Mouse (Mus musculus) testis, postnatal 10 days (tissue): ENCODE data around the gene Dennd2c.
"Not testable (repeated sequence)": the region's sequence is repeated elsewhere in the genome, so short reads cannot be mapped to it uniquely, and the experiment has no call there.

Experiments
- DNase-seq: peaks from one replicate; pipeline ENCODE4 v3.0.0; 2021; ENCODE audit warnings: low spot score

Gene Dennd2c

GRCm38 (mm10) chr3:103112216-103112615 lies 9.8 kb downstream of the Dennd2c start:
- DNase-seq, result no peak

- DNase-seq, result no peak
These were observed 21.2 kb downstream of the Dennd2c start for GRCm38 (mm10) chr3:103123636-103124035.

GRCm38 (mm10) chr3:103126138-103126537 lies 23.7 kb downstream of the Dennd2c start:
- no peak for DNase-seq

- no peak for DNase-seq
These were observed 24.8 kb downstream of the Dennd2c start for GRCm38 (mm10) chr3:103127177-103127576.

GRCm38 (mm10) chr3:103127721-103128120 lies 25.3 kb downstream of the Dennd2c start:
- no peak for DNase-seq

- DNase-seq, result no peak
These were observed 25.8 kb downstream of the Dennd2c start for GRCm38 (mm10) chr3:103128251-103128650.

GRCm38 (mm10) chr3:103129367-103130159 lies 27.2 kb downstream of the Dennd2c start:
- no peak for DNase-seq

- DNase-seq, result no peak
These were observed 27.9 kb downstream of the Dennd2c start for GRCm38 (mm10) chr3:103130236-103130751.

- no peak for DNase-seq
These were observed 30.7 kb downstream of the Dennd2c start for GRCm38 (mm10) chr3:103133098-103133497.

GRCm38 (mm10) chr3:103136414-103137077 lies 34.1 kb downstream of the Dennd2c start:
- no peak for DNase-seq

GRCm38 (mm10) chr3:103139047-103139446 lies 36.6 kb downstream of the Dennd2c start:
- DNase-seq, result no peak

- DNase-seq, result not testable (repeated sequence)
These were observed 37.9 kb downstream of the Dennd2c start for GRCm38 (mm10) chr3:103140095-103140838.

- no peak for DNase-seq
These were observed 38.9 kb downstream of the Dennd2c start for GRCm38 (mm10) chr3:103141287-103141686.

GRCm38 (mm10) chr3:103142366-103142765 lies 40.0 kb downstream of the Dennd2c start:
- DNase-seq, result no peak

- DNase-seq, result no peak
These were observed 42.9 kb downstream of the Dennd2c start for GRCm38 (mm10) chr3:103145336-103145735.

GRCm38 (mm10) chr3:103145791-103146190 lies 43.4 kb downstream of the Dennd2c start:
- DNase-seq, result no peak

- no peak for DNase-seq
These were observed 44.1 kb downstream of the Dennd2c start for GRCm38 (mm10) chr3:103146330-103147166.

GRCm38 (mm10) chr3:103147775-103148174 lies 45.4 kb downstream of the Dennd2c start:
- DNase-seq, result no peak

GRCm38 (mm10) chr3:103148941-103149340 lies 46.5 kb downstream of the Dennd2c start:
- no peak for DNase-seq

- DNase-seq, result no peak
These were observed 51.4 kb downstream of the Dennd2c start for GRCm38 (mm10) chr3:103153761-103154160.

GRCm38 (mm10) chr3:103159232-103159900 lies 57.0 kb downstream of the Dennd2c start:
- no peak for DNase-seq
